Mouse (Mus musculus): ENCODE data around the gene Mfsd2a. TPM values are rescaled to one million over a fixed set of nuclear protein-coding genes. Genes with fewer than 3 reads are reported as not detected.

The Mfsd2a gene
- polyA plus RNA-seq, 1 experiment: 34.4 TPM

GRCm38 (mm10) chr4:122947223-122947622, 13.8 kb downstream of the Mfsd2a start:
- Histone ChIP-seq H3K27ac (ENCODE audit: insufficient read depth, low read length) (no peak overlapping the region), H3K4me1 (ENCODE audit: control insufficient read depth, insufficient read depth, low read length) (no peaks in the 10 kb centered on the region), H3K27me3 (ENCODE audit: control insufficient read depth, insufficient read depth, low read length) (no peaks in the 10 kb centered on the region), H3K4me3 (replicated peaks; ENCODE audit: insufficient read depth, low read depth, low read length) (no peak overlapping the region)
- WGBS: 43% methylated on average over 3 of the region's 3 CpGs
- TF ChIP-seq POLR2A (IDR thresholded peaks at IDR 0.05; ENCODE audit: borderline replicate concordance, insufficient read depth, low read length) (no peak), CTCF (IDR thresholded peaks at IDR 0.05; ENCODE audit: borderline replicate concordance, insufficient read depth, low read depth, low read length) (no peak)
- no peak for DNase-seq

GRCm38 (mm10) chr4:122944408-122944807, 16.6 kb downstream of the Mfsd2a start:
- no peak overlapping the region for H3K4me3 ChIP-seq (replicated peaks; ENCODE audit: insufficient read depth, low read depth, low read length)
- WGBS: 26% methylated on average over 4 of the region's 4 CpGs
- TF ChIP-seq POLR2A (IDR thresholded peaks at IDR 0.05; ENCODE audit: borderline replicate concordance, insufficient read depth, low read length) (no peak), CTCF (IDR thresholded peaks at IDR 0.05; ENCODE audit: borderline replicate concordance, insufficient read depth, low read depth, low read length) (peak; percentile 51; the same call in 1 of the 2 replicates)
- DNase-seq: no peak
- H3K4me1 ChIP-seq (ENCODE audit: control insufficient read depth, insufficient read depth, low read length): no peaks in the 10 kb centered on the region
- H3K27ac ChIP-seq (ENCODE audit: insufficient read depth, low read length): no peak overlapping the region
- no peaks in the 10 kb centered on the region for H3K27me3 ChIP-seq (ENCODE audit: control insufficient read depth, insufficient read depth, low read length)

- H3K27me3 ChIP-seq (ENCODE audit: control insufficient read depth, insufficient read depth, low read length): no peaks in the 10 kb centered on the region
- no peak overlapping the region for H3K27ac ChIP-seq (ENCODE audit: insufficient read depth, low read length)
- WGBS: 83% methylated on average over 2 of the region's 2 CpGs
- no peak overlapping the region for H3K4me3 ChIP-seq (replicated peaks; ENCODE audit: insufficient read depth, low read depth, low read length)
- DNase-seq: no peak
- no peaks in the 10 kb centered on the region for H3K4me1 ChIP-seq (ENCODE audit: control insufficient read depth, insufficient read depth, low read length)
- no peak for TF ChIP-seq POLR2A (IDR thresholded peaks at IDR 0.05; ENCODE audit: borderline replicate concordance, insufficient read depth, low read length)
- no peak for TF ChIP-seq CTCF (IDR thresholded peaks at IDR 0.05; ENCODE audit: borderline replicate concordance, insufficient read depth, low read depth, low read length)
Measured at GRCm38 (mm10) chr4:122939048-122939796, 21.8 kb downstream of the Mfsd2a start.

GRCm38 (mm10) chr4:122937489-122937888, 23.5 kb downstream of the Mfsd2a start:
- no peak for TF ChIP-seq CTCF (IDR thresholded peaks at IDR 0.05; ENCODE audit: borderline replicate concordance, insufficient read depth, low read depth, low read length)
- TF ChIP-seq POLR2A (IDR thresholded peaks at IDR 0.05; ENCODE audit: borderline replicate concordance, insufficient read depth, low read length): no peak
- no peak for DNase-seq
- 76% methylated on average over 3 of the region's 3 CpGs for WGBS
- Histone ChIP-seq H3K27me3 (ENCODE audit: control insufficient read depth, insufficient read depth, low read length) (no peaks in the 10 kb centered on the region), H3K4me1 (ENCODE audit: control insufficient read depth, insufficient read depth, low read length) (no peaks in the 10 kb centered on the region), H3K27ac (ENCODE audit: insufficient read depth, low read length) (no peak overlapping the region), H3K4me3 (replicated peaks; ENCODE audit: insufficient read depth, low read depth, low read length) (no peak overlapping the region)

GRCm38 (mm10) chr4:122935466-122936099, 25.4 kb downstream of the Mfsd2a start:
- DNase-seq: no peak
- H3K27me3 ChIP-seq (ENCODE audit: control insufficient read depth, insufficient read depth, low read length): no peaks in the 10 kb centered on the region
- no peaks in the 10 kb centered on the region for H3K4me1 ChIP-seq (ENCODE audit: control insufficient read depth, insufficient read depth, low read length)
- no peak for TF ChIP-seq POLR2A (IDR thresholded peaks at IDR 0.05; ENCODE audit: borderline replicate concordance, insufficient read depth, low read length)
- no peak for TF ChIP-seq CTCF (IDR thresholded peaks at IDR 0.05; ENCODE audit: borderline replicate concordance, insufficient read depth, low read depth, low read length)
- no peak overlapping the region for H3K4me3 ChIP-seq (replicated peaks; ENCODE audit: insufficient read depth, low read depth, low read length)
- no peak overlapping the region for H3K27ac ChIP-seq (ENCODE audit: insufficient read depth, low read length)
- 87% methylated on average over 9 of the region's 9 CpGs for WGBS

- whole genome bisulfite sequencing: 37% methylated on average over 3 of the region's 3 CpGs
- Histone ChIP-seq H3K4me1 (ENCODE audit: control insufficient read depth, insufficient read depth, low read length) (no peaks in the 10 kb centered on the region), H3K27ac (ENCODE audit: insufficient read depth, low read length) (no peak overlapping the region), H3K27me3 (ENCODE audit: control insufficient read depth, insufficient read depth, low read length) (no peaks in the 10 kb centered on the region), H3K4me3 (replicated peaks; ENCODE audit: insufficient read depth, low read depth, low read length) (no peak overlapping the region)
- DNase-seq: no peak
- TF ChIP-seq CTCF (IDR thresholded peaks at IDR 0.05; ENCODE audit: borderline replicate concordance, insufficient read depth, low read depth, low read length): no peak
- TF ChIP-seq POLR2A (IDR thresholded peaks at IDR 0.05; ENCODE audit: borderline replicate concordance, insufficient read depth, low read length): no peak
Measured at GRCm38 (mm10) chr4:122933857-122934256, 27.1 kb downstream of the Mfsd2a start.

GRCm38 (mm10) chr4:122933051-122933591, 27.9 kb downstream of the Mfsd2a start:
- TF ChIP-seq POLR2A (IDR thresholded peaks at IDR 0.05; ENCODE audit: borderline replicate concordance, insufficient read depth, low read length) (no peak), CTCF (IDR thresholded peaks at IDR 0.05; ENCODE audit: borderline replicate concordance, insufficient read depth, low read depth, low read length) (no peak)
- Histone ChIP-seq H3K4me1 (ENCODE audit: control insufficient read depth, insufficient read depth, low read length) (no peaks in the 10 kb centered on the region), H3K4me3 (replicated peaks; ENCODE audit: insufficient read depth, low read depth, low read length) (no peak overlapping the region), H3K27ac (ENCODE audit: insufficient read depth, low read length) (no peak overlapping the region), H3K27me3 (ENCODE audit: control insufficient read depth, insufficient read depth, low read length) (no peaks in the 10 kb centered on the region)
- no peak for DNase-seq
- WGBS: 74% methylated on average over 3 of the region's 3 CpGs
